Mouse (Mus musculus) adrenal gland, postnatal 36 days (tissue): ENCODE data around the gene Obscn. TPM values are rescaled to one million over a fixed set of nuclear protein-coding genes. Genes with fewer than 3 reads are reported as not detected.

ENCODE experiments used
- DNase-seq, 2 experiments: peaks; one replicate each; pipeline ENCODE4 v3.0.0; 2021; ENCODE audit warnings: mixed read lengths in 1 of 2
- long read RNA-seq, 2 experiments: library from polyadenylated mRNA; stranded (forward); transcript quantifications; one replicate each; pipeline ENCODE4 v2.0.0; 2021; ENCODE audit warnings: borderline sequencing depth in 2 of 2
- total RNA-seq, 2 experiments: library from RNA; stranded (reverse); gene quantifications; 2 replicates each; pipeline ENCODE4 v1.2.3; 2021

Gene Obscn
- under 1 TPM; 0.93 to 0.95 TPM for total RNA-seq
- long read RNA-seq, experiment 1, partial matches to known transcripts: 0 of 10 reads
- long read RNA-seq, experiment 1, other reads (novel, unspliced or antisense): 10 of 10 reads
- long read RNA-seq, experiment 2, partial matches to known transcripts: 0 of 1 reads
- long read RNA-seq, experiment 2, other reads (novel, unspliced or antisense): 1 of 1 reads

DNA sequence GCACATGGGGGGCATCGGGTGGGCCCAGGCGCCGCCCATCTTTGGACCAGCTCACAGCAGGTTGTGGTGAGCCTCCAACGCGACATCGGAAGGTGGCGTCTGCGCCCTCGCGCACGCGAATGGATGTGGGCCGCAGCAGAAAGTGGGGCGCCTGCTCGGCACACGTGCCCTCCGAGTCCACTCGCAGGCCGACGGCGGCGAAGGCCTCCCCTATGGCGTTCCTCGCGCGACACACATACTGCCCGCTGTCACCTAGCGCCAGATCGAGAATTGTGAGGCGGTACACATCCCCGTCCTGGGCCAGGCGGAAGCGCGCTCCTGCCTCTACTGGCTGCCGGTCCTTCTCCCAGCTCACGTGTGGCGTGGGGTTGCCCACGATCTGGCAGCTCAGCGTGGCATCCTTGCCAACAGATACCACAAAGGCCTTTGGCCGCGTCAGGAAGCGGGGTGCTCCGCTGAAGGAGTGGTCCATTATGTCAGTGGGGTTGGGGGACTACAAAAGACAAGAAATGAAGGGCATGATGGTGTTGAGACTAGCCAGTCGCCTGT, at the start of gene Obscn:
Gene Obscn (minus strand): TSS at position 499 of the 549 bp plus-strand sequence.
- no peak for DNase-seq

DNA sequence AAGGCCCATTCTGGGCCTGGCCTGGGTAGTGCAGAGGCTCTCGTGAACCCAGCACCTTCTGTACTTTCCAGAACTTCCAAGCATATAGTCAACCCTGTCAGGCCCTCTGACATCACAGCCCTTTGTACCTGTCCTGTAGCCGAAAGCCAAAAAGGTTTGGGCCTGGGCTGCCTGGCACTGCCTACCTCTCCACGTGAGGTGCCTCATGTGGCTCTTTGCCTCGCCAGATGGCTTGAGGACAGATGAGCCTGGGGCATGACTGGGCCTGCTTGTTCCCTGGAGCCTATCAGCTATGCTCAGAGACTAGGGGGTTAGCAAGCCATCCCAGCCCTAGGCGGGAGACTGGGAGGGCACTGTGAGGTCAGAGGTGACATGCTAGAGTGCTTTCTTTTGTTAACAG, 49.3 kb upstream of the Obscn start:
- DNase-seq: no peak

DNA sequence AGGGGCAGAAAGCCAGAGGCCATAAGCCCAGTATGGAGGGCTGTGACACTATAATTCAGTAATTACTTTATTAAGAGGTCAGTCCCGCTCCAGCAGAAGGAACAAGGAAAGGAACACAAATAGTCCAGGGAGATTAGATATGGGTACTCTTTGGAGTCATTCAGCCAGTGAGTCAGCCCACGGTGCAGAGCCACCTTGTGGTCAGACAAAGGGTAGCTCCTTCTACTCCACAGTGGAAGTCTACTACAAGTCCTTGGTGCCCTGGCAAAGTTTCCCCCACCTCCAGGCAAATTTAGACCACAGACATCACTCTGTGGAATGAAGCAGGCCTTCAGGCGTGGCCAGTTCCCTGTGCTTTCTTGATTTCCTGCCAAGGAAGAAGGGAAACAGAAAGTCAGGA, 47.6 kb upstream of the Obscn start:
- DNase-seq: peak; percentile 60 to 78

DNA sequence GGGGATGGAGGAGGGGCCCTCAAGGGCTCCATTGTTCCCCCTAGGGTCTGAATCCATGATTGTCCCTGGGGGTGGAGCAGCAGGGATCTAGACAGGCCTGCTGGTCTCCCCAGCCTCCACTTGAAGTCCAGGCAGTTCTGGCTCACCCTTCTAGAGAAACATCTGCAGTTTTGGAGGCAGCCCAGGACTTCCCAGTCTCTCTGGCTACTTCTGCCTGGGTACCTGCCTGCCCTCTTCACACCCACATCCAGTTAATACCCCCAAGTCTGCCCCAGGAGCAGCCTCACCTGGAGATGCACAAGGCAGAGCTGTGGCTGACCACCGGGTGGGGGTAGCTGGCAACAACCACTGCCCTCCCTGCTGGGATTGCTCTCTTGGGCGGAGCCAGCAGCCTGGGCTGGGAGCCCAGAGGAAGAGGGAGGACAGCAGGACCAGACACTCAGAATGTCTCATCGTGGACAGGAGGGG, 46.7 kb upstream of the Obscn start, which contains the start of gene Gjc2:
Gene Gjc2 (minus strand): TSS at position 350 of the 468 bp plus-strand sequence.
- peak; percentile 78 to 86 for DNase-seq

DNA sequence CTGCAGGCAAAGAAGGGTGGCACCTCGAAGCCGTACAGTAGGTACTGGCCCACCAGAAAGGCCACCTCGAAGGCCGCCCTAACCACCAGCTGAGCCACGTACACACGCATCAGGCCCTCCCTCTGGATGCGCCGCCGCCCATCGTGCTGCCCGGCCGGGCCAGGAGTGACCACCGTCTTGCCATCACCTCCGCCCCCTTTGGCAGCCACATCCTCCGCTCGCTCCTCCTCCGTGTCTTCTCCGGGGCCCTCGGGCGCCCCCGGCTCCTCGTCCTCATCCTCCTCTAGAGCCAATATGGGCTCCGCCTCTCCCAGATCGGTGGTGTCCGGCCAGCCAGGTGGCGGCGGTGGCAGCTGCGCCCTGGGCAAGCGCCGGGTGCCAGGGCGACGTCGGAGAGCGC, 40.7 kb upstream of the Obscn start:
- DNase-seq: no peak

DNA sequence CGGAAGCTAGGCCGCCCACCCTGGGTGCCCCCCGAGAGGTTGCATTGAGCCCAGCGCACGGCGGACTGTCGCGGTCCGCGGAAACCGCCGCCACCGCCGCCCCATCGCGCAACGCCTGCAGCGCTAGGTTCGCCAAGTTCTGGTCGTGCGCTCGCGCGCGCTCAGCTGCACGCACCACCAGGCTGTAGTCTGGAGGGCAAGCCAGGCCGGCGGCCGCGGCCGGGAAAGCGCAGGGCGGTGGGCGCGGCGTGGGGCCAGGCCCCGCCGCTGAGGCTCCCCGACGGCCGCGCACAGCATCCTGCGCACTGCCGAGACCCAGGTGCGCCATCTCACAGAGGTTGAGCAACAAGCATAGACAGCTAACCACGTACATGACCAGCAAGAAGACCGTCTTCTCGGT, 40.3 kb upstream of the Obscn start:
- DNase-seq: no peak

DNA sequence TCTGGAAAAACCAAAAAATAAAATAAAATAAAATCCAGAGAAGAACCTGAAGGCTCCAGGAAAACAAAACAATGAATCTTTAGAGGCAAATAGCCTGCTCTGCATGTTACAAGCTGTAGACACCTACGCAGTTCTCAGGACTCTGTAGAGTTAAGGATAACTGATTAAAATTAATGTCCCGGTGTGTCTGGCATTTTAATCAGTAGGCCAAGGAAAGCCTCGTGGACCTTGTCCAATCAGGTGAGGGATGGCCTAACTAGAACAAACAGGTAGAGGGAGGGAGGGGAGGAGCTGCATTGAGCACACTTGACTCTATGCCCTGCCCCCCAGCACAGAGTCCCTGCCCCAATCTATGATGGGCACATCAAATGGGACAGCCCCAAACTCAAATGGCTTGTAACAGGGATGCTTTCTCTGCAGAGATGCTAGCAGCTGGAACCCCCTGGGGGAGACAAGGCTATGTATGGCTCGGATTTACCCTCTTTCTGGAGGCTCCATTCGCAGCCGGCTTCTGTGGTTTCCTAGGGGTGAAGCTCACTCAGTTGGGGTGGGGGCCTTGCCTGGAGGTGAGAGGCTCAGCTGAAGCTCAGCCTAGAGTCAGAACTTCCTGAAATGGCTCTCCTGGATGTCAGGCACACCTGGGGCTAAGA, 38.1 kb upstream of the Obscn start:
- no peak for DNase-seq

DNA sequence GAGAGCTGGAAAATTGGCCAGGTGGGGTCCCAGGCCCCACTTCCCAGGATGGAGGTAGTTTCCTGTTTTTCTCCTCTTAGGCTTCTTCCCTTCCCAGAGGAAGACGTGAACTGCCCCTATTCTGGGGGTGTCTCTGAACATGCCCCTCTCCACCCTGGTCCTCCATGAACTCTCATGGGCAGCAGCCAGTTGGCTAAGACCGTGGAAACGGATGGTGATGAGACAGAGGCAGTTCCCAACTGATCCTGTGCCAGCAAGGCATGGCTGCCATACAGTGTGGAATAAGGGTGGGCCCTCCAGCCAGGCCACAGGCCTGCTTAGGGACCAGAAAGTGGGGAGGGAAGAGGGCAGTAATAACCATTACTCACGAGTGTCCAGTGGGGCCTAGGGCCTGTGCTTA, 34.3 kb upstream of the Obscn start:
- no peak for DNase-seq

DNA sequence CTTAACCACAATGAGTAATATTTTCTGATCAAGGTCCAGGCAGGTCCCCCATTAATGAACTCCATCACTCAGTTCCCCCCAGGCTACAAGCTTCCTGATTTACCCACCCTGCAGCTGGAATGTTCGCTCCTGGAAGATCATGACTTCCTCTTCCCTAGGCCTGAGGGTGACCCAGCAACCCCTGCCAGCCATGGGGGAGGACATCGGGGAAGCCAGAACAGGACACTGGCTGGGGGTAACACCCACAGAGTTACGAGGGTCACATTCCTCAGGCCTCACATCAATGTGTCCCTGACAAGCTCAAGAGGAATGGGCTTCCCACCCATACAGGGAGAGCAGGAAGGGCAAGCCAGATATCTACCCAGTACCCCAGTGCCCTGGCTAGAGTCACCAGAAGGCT, 33.6 kb upstream of the Obscn start:
- no peak for DNase-seq

DNA sequence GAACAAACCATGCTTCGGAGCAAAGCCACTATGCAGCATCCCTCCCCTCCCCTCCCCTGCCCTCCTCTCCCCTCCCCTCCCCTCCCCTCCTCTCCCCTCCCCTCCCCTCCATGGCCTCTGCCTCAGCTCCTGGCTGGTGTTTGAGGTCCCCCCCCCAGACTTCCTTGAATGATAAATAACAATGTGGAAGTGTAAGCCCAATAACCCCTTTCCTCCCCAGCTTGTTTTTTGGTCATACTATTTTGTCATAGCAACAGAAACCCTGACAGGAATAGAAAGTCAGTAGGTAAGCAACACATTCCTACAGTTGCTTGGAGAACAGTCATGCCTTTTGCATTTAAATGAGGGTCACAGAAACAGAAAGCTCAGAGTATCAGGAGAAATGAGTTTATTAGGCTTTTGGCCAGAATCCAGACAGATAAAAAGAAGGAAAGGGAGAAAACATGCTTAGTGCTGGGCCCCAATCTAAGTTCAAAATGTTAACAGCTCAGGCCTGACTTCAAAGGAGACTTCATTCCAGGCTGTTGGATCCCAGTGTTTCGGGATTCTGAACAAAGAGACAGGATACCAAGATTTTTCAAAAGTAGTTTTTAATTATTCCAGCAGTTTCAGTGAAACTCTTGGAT, 29.5 kb upstream of the Obscn start:
- no peak for DNase-seq

DNA sequence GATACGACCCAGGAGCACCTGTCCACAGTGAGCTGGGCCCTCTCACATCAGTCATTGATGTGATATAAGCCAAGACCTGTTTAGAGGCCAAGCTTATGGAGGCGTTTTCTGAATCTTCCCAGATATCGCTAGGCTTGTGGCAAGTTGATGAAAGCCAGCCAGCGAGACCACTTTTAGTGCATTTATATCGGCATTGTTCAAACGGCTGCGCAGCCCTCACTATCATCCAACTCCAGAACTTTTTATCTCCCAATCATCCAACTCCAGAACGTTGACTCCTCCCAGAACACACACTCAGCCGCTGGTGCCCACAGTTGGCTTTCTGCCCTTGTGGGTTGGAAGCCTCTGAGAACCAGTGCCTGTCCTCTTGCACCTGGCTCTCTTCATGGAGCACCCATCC, 28.2 kb upstream of the Obscn start:
- DNase-seq: no peak

DNA sequence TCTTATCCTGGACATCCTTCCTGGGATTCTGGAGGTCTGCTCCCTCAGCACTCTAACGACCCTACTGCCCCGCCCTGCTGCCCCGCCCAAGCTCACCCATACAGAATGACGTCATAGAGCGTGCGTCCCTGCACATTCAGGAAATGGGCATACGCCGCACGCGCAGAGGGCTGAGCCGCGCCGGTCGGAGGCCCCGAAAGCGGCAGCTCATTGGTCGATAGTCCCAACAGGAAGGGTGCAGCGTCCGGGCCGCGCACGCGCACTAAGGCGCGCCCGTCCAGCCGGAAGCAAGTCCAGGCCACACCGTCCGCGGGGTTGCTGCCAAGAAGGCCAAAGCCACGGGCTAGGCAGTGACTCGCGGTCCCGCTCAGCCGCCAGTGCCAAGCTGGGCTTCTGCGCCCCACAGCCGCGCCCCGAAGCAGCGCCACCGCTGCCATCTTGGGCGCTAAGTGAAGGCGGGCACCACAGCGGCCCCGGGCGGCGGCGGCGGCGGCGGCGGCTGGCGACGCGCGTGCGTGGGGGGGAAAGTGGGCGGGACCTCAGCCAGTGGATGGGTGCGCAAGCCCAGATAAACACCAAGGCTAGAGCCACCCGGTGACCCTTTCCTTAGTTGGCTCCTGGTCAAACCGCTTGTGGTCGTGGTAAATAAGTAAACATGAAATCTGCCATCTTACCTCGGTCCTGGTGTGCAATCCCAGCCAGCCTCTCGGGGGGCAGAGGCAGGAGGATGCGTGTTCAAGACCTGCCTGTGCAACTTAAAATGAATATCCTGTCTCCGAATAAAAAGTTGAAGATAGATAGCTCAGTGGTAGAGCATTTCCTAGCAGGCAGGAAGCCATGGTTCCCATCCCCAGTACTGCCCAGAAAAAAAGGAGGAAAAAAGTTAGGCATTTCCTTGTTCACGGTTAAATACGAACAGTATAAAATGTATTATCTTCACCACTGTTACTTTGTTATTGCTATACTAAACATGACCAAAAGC, 27.3 kb upstream of the Obscn start, which contains the start of gene Iba57:
Gene Iba57 (minus strand): TSS at position 485 of the 982 bp plus-strand sequence.
- peak; percentile 98 to 99 for DNase-seq

DNA sequence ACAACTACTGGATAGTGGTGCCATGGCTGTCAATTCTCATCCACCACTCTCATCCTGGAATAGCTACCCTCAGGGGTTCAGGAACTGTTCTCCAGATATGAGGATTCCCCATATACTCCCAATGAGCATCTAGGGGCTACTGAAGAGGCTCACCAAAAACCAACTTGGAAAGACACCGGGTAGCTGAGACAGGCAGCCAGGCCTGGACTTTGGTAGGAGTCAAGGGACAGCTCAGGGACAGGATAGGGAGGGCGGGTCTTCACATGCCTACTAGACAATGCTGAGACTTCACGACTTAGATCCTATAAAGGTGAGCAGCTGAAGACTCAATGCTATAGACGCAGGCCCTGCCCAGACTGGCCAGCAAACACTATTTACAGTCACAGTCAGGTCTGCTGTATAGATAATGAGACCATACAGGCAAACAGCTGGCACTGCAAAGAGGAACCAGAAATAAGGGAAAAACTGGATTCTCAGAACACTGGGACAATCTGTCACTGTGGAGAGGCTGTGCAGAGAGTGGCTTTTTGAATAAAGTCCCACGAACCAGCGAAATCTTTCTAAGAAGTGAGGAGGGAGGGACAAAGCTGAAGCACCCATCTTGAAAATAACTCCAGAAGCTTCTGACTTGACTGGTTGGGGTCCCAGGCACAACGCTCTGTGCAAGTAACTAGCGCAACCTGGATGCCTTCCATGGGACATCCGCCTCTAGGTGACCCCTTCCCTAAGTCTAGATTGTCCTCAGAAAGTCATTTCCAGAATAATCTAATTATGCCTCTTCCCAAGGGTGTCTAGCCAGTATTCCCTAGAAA, 26.4 kb upstream of the Obscn start:
- no peak for DNase-seq

DNA sequence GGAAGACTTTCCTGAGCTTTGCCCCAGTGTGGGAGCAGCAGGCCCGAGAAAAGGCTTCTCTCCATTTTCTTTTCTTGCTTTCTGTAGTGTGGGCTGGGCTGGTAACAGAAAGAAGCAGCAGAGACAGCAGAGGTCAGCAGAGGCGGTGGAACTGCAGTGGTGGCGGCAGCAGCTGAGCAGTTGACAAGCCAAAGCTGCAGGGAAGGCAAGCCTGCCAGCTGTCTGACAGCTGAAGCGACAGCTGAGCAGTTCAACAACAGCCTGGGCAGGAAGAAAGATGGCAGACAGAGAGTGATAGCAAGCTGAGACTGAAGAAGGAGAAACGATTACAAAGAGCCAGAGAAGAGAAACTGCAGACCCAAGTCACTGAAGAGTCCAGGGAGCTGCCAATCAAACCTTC, 25.2 kb upstream of the Obscn start:
- DNase-seq: no peak

DNA sequence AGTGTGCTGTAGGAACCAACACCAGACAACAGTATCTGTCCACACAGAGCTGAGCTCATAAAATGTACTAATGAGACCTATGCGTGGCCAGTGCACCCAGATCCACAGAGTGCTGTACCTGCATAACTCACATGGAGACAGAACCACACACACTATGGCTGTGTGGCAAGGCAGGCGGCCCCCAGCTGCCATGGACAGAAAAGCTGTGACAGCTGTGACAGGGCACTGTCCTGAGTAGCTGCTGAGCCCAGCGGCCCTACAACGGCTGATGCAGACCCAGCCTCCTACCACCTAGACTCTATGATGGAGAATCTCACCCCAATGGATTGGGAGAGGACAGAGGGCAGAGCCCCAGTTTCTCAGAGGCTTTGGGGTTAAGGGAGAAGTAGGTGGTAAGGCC, 23.4 kb upstream of the Obscn start:
- no peak for DNase-seq

DNA sequence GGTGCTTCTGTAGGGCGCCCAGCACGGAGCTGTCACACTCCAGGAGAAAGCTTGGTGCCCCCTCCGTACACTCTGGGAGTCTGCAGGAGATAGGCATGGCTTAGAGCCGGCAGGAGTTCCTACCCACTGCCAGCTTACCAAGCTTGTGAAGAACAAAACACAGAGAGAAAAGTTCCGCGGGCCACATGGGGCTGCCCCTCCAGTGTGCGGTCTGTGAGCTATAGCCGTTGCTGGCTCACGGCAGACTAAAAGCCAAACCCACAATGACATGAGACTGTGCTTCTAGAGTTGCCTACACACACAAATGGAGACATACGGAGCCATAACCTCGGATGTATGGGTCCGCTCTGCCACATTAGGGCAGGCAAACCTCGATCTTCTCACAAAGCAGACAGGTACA, 22.9 kb upstream of the Obscn start:
- DNase-seq: no peak

DNA sequence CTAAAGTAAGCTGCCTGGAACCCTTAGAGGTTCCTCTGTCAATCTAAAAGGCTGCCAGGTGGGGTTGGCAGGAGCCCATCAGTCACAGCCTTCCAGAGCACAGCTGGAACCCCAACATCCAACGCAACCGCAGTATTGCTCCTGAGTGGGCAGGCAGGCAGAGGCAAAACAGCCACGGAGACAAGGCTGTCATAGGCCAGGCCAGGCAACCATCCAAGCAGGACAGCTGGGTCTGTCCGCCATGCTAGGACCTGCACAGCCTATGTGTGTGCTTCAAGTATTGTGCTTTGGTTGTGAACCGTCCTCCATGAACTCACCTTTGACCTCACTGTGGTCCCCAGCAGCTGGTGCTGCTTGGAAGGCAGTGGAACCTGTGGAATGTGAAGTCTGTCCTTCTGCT, 19.7 kb upstream of the Obscn start:
- no peak for DNase-seq

DNA sequence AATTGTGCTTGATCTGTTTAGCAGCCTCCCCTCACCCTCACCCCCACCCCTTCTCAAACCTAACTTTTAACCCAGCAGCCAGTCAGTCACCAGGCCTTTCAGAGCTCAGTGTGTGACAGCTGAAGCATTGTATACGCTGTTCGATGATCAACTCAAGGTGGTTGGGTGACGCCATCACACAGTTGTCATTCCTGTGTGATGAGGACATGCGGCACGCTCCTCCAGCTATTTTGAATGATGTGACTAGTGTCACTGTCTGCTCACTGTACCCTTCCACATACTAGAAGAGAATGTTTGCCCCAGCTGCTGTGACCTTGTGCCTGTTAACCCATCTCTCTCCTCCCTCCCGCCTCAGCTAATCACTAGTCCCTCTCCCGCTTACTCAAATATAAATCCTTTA, 18.0 kb upstream of the Obscn start:
- peak; percentile 45 to 61 for DNase-seq

DNA sequence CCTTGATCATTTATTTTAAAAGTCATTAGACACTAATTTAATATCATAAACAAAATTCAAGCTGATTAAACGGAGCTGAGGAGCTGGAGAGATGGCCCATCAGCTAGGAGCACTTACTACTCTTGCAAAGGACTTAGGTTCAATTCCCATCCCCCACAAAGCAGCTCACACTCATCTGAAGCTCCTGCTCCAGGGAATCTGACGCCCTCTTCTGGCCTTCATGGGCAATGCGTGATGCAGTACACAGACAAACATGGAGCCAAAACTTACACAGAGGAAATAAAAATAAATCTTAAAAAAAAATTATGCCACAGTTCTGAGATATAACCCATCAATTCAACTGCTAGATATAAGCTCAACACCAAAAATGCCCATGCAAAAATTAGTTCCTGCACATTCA, 15.5 kb upstream of the Obscn start:
- no peak for DNase-seq

DNA sequence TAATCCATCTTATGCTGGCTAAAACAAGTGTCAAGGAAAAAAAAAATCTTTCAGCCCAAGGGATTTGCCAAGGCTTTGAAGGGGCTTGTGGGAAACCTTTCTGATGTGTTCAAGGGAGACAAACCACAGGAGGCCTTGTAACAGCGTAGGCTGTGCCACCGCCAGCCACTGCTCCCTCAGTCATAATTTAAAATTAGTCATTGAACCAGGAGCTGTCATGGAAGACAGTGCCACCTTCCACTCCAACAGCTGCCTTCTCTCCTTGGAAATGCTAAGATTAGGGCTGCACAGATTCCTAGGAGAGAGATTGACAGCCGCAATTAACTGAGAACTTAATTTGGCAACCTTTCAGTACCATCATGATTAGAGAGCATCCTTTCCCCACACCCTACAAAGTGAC, 13.1 kb upstream of the Obscn start:
- peak; percentile 32 to 53 for DNase-seq

DNA sequence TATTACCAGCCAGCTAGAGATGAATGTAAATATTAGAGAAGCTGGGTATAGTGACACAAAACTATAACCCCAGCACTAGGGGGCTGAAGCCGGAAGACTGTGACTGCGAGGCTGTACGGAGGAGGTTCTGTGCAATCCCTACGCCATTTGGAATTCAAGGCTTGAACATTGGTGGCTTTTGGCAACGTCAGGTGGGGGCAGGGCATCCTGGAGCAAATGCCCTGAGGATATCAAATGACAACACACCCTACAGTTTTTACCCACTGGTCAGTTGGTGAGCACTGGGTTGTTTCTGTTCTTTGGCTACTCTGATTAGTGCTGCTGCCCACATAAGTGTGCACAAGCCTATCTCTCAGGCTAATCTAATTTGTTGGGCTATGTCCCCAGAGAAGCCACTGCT, 6.8 kb upstream of the Obscn start:
- no peak for DNase-seq
